Mouse (Mus musculus): ENCODE measurements at regions not wholly inside any gene's neighbourhood (a gene's known extent, or its start where the extent isn't known, plus 50 kb on each side); places are given as distances from the start of the nearest gene placed in this dataset.
A peak's percentile ranks its signal among the peaks of the same experiment; 100 is the strongest.

DNA sequence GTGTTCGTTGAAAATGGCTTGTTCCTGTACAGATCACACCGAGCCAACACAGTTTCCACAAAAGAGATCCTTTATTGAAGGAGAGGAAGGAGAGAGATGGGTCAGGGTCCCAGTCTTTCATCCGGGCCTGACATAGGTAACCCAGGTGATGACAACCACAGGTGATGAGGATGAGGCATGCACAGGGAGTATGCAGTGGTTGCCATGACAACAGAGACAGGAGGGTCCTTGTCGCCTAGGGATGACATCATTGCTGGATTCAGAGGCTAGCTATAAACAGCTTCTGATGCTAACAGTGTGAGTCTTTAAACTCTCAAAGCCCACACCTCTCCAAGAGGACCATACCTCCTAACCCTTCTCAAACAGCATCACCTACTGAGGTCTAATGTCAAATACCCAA, 327.0 kb upstream of the Prox1 start:
- Histone ChIP-seq H3K9me3 (no peaks in the 10 kb centered on the region), H3K27ac (replicated peaks) (no peak overlapping the region), H3K27me3 (no peaks in the 10 kb centered on the region), H3K4me2 (replicated peaks) (no peak overlapping the region), H3K4me1 (no peaks in the 10 kb centered on the region), H3K4me3 (no peak overlapping the region), H3K36me3 (no peaks in the 10 kb centered on the region), H3K9ac (replicated peaks) (no peak overlapping the region)
- ATAC-seq (replicated peaks), result no peak
- WGBS, result 77% methylated on average over 4 of the region's 4 CpGs

DNA sequence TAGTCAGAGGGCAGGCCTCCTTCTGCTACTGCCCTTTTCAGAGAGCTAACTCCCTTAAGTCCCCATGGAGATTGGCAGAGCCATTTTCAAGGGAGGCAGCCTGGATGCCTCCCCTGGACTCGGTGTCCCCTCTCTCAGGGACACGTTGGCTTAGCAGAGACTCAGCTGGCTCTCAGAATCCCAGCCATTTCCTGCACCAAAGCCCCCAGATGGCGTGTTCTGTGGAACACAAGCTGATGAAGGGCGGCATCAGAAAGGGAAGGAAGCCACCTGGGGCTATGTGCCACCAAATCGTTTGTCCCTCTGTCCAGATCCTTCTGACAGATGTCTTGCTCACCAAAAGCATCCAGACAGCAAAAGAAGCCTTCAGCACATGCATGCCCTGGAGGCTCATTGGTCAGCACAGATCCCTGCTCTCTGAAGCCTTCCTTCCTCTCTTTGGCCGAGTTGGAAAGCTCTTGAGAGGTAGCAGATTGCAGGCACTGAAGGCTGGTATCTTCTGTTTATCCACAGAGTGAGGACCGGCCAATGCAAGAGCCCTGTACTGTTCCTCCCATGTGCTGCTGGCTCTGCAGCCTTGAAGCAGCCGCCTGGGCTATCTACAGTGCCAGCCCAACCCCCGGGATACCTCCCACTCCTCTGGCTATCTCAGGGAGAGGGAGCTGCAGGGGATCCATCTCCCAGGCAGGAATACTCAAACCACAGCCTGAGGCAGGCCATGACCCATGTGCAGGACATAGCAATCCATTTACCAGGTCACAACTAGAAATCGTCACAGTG, 325.4 kb upstream of the Prox1 start:
- H3K27me3 ChIP-seq, result no peaks in the 10 kb centered on the region
- H3K4me2 ChIP-seq (replicated peaks), result no peak overlapping the region
- no peak overlapping the region for H3K4me3 ChIP-seq
- WGBS, result 69% methylated on average over 10 of the region's 10 CpGs
- H3K4me1 ChIP-seq, result no peaks in the 10 kb centered on the region
- no peak for ATAC-seq (replicated peaks)
- no peak overlapping the region for H3K27ac ChIP-seq (replicated peaks)
- H3K9me3 ChIP-seq, result no peaks in the 10 kb centered on the region
- no peak overlapping the region for H3K9ac ChIP-seq (replicated peaks)
- H3K36me3 ChIP-seq, result no peaks in the 10 kb centered on the region

DNA sequence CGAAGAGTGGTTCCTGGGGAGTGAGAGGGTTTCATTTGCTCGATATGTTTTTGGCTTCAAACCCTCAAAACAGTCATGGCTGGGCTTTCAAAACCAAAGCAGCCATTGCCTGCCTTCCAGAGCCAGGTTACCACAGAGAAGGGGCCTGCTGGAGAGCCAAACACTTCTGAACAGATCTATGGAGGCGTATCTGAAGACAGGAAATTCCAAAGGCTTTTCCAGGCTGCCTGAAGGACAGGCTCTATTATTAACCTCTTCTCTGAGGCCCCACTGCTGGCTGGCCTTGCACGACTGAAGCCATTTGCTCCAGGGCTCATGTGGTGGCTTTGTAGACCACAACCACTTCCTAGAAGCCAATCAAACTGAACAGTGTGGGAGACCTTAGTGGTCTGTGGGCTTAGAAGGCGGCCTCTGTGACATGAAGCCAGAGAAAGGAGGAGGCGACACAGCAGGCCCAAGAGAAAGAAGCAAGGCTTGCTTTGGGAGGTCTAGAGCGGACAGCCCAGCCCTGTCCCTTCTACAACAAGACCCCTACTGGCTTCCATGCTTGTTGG, 316.1 kb upstream of the Prox1 start:
- no peak overlapping the region for H3K27ac ChIP-seq (replicated peaks)
- H3K4me1 ChIP-seq, result no peaks in the 10 kb centered on the region
- no peaks in the 10 kb centered on the region for H3K27me3 ChIP-seq
- WGBS, result 75% methylated on average over 7 of the region's 7 CpGs
- H3K9me3 ChIP-seq, result no peaks in the 10 kb centered on the region
- H3K4me3 ChIP-seq, result no peak overlapping the region
- H3K9ac ChIP-seq (replicated peaks), result no peak overlapping the region
- ATAC-seq (replicated peaks), result no peak
- H3K36me3 ChIP-seq, result no peaks in the 10 kb centered on the region
- no peak overlapping the region for H3K4me2 ChIP-seq (replicated peaks)

DNA sequence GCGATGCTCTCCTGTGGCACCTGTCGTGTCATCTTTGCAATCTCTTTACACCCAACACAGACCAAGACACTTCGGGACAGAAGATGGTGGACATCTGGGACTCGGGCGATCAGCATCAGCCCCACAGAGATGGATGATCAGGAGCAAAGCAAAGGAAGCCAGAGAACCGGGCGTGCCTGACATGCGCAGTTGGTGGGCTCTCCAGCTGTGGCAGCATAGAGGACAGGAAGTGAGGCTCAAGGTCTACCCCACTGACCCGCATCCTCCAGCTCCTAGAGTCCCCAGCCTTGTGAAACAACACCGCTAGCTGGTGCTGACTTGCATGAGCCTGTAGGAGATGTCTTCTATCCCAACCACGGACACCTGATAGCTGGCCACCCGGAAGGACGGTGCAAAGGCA, 312.9 kb upstream of the Prox1 start:
- Histone ChIP-seq H3K27me3 (no peaks in the 10 kb centered on the region), H3K4me1 (no peaks in the 10 kb centered on the region), H3K36me3 (no peaks in the 10 kb centered on the region), H3K4me2 (replicated peaks) (no peak overlapping the region), H3K9ac (replicated peaks) (no peak overlapping the region), H3K4me3 (no peak overlapping the region), H3K27ac (replicated peaks) (no peak overlapping the region), H3K9me3 (no peaks in the 10 kb centered on the region)
- 91% methylated on average over 13 of the region's 13 CpGs for WGBS
- ATAC-seq (replicated peaks), result no peak

- H3K4me1 ChIP-seq, result no peaks in the 10 kb centered on the region
- no peak overlapping the region for H3K9ac ChIP-seq (replicated peaks)
- no peaks in the 10 kb centered on the region for H3K9me3 ChIP-seq
- no peak overlapping the region for H3K4me2 ChIP-seq (replicated peaks)
- no peak overlapping the region for H3K27ac ChIP-seq (replicated peaks)
- no peak for ATAC-seq (replicated peaks)
- H3K4me3 ChIP-seq, result no peak overlapping the region
- H3K27me3 ChIP-seq, result no peaks in the 10 kb centered on the region
- no peaks in the 10 kb centered on the region for H3K36me3 ChIP-seq
- whole genome bisulfite sequencing, result 77% methylated on average over 11 of the region's 11 CpGs
These were observed 310.6 kb upstream of the Prox1 start for GRCm38 (mm10) chr1:190481071-190481470.

DNA sequence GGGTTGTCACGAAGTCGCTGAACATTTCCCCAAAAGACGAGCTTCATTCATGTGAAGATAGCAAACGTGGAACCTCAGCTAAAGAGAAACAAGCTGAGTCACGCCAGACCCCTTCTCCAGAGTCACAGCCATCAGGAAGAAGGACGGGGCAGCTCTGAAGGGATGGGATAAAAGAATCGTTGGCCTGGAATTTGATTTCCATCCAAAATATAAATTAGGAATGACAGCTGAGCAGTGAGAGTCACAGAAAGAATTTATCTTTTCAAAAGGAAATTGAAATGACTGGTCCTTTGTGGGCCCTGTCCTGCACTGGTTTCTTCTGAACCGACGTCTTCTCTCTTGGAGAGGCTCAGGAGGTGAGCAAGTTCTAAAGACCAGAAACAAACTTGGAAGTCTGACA, 310.1 kb upstream of the Prox1 start:
- ATAC-seq (replicated peaks), result no peak
- H3K4me3 ChIP-seq, result no peak overlapping the region
- H3K9ac ChIP-seq (replicated peaks), result no peak overlapping the region
- H3K27ac ChIP-seq (replicated peaks), result no peak overlapping the region
- no peak overlapping the region for H3K4me2 ChIP-seq (replicated peaks)
- H3K36me3 ChIP-seq, result no peaks in the 10 kb centered on the region
- H3K27me3 ChIP-seq, result no peaks in the 10 kb centered on the region
- WGBS, result 64% methylated on average over 9 of the region's 9 CpGs
- no peaks in the 10 kb centered on the region for H3K4me1 ChIP-seq
- H3K9me3 ChIP-seq, result no peaks in the 10 kb centered on the region

GRCm38 (mm10) chr1:190472761-190473160, 302.2 kb upstream of the Prox1 start:
- Histone ChIP-seq H3K4me2 (replicated peaks) (no peak overlapping the region), H3K36me3 (no peaks in the 10 kb centered on the region), H3K27ac (replicated peaks) (no peak overlapping the region), H3K4me3 (no peak overlapping the region), H3K4me1 (no peaks in the 10 kb centered on the region), H3K27me3 (no peaks in the 10 kb centered on the region), H3K9me3 (no peaks in the 10 kb centered on the region), H3K9ac (replicated peaks) (no peak overlapping the region)
- ATAC-seq (replicated peaks), result no peak
- 89% methylated on average over 8 of the region's 8 CpGs for WGBS

DNA sequence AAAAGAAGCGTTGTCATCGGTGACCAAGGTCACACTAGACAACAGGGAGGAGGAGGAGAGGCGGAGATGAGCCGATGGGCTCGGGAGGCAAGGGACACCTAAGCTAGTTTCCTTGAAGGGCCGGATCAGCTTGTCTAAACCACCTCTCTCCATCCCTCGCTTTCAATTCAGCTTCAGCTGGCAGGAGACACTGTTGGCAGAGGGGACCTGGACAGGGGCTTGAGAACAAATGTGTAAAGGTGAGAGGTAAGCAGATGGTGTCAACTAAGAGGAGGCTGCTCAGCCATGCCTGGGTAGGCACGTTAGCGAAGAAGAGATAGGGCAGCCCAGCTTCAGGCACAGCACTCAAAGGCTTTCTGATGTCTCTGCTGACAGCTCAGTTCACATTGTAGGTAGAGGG, 299.8 kb upstream of the Prox1 start:
- no peaks in the 10 kb centered on the region for H3K9me3 ChIP-seq
- ATAC-seq (replicated peaks), result no peak
- no peak overlapping the region for H3K9ac ChIP-seq (replicated peaks)
- no peak overlapping the region for H3K4me3 ChIP-seq
- WGBS, result 80% methylated on average over 9 of the region's 9 CpGs
- no peaks in the 10 kb centered on the region for H3K36me3 ChIP-seq
- H3K27ac ChIP-seq (replicated peaks), result no peak overlapping the region
- no peak overlapping the region for H3K4me2 ChIP-seq (replicated peaks)
- no peaks in the 10 kb centered on the region for H3K27me3 ChIP-seq
- no peaks in the 10 kb centered on the region for H3K4me1 ChIP-seq

- H3K9ac ChIP-seq (replicated peaks), result no peak overlapping the region
- peak; percentile 29; the same call in 1 of the 2 replicates for ATAC-seq (replicated peaks)
- H3K27ac ChIP-seq (replicated peaks), result no peak overlapping the region
- H3K4me3 ChIP-seq, result no peak overlapping the region
- peaks cover 4% of the 10 kb centered on the region for H3K4me1 ChIP-seq
- no peak overlapping the region for H3K4me2 ChIP-seq (replicated peaks)
- H3K36me3 ChIP-seq, result no peaks in the 10 kb centered on the region
- H3K27me3 ChIP-seq, result no peaks in the 10 kb centered on the region
- WGBS, result 39% methylated on average over 12 of the region's 12 CpGs
- H3K9me3 ChIP-seq, result no peaks in the 10 kb centered on the region
These were observed 287.1 kb upstream of the Prox1 start for GRCm38 (mm10) chr1:190457541-190458061.

GRCm38 (mm10) chr1:190453549-190453948, 283.0 kb upstream of the Prox1 start:
- Histone ChIP-seq H3K9me3 (no peaks in the 10 kb centered on the region), H3K9ac (replicated peaks) (no peak overlapping the region), H3K4me2 (replicated peaks) (no peak overlapping the region), H3K4me3 (no peak overlapping the region), H3K27ac (replicated peaks) (no peak overlapping the region), H3K27me3 (no peaks in the 10 kb centered on the region), H3K4me1 (peaks cover 4% of the 10 kb centered on the region), H3K36me3 (no peaks in the 10 kb centered on the region)
- no peak for ATAC-seq (replicated peaks)
- 91% methylated on average over 10 of the region's 10 CpGs for WGBS

GRCm38 (mm10) chr1:190452115-190452842, 281.8 kb upstream of the Prox1 start:
- no peak overlapping the region for H3K9ac ChIP-seq (replicated peaks)
- ATAC-seq (replicated peaks), result no peak
- H3K27ac ChIP-seq (replicated peaks), result no peak overlapping the region
- H3K27me3 ChIP-seq, result 0 out of 2 replicates have a peak, but pooled peaks cover 3% of the 10 kb centered on the region
- no peaks in the 10 kb centered on the region for H3K9me3 ChIP-seq
- 66% methylated on average over 11 of the region's 11 CpGs for WGBS
- no peak overlapping the region for H3K4me2 ChIP-seq (replicated peaks)
- no peaks in the 10 kb centered on the region for H3K4me1 ChIP-seq
- no peak overlapping the region for H3K4me3 ChIP-seq
- H3K36me3 ChIP-seq, result no peaks in the 10 kb centered on the region

DNA sequence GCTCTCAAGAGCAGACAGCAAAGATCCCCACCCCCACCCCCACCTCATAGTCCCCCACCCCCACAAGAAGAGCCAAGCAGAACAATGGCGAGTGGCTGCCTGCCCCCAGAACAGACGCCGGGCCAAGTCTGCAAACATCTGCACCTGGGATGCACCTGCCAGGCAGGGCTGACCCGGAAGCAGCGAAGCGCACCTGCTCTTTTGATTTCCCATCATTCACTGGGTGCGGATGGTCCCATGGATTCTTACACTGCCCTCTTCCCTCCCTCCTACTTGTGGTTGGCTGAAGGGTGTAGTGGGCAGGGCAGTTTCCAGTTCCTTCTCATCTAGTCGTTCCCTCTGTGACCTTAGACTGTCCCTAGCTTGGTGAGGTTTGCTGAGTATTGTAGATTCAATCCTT, 277.7 kb upstream of the Prox1 start:
- no peak for ATAC-seq (replicated peaks)
- no peaks in the 10 kb centered on the region for H3K36me3 ChIP-seq
- no peak overlapping the region for H3K4me3 ChIP-seq
- WGBS, result 42% methylated on average over 8 of the region's 8 CpGs
- H3K27me3 ChIP-seq, result 0 out of 2 replicates have a peak, but pooled peaks cover 3% of the 10 kb centered on the region
- no peaks in the 10 kb centered on the region for H3K4me1 ChIP-seq
- H3K9ac ChIP-seq (replicated peaks), result no peak overlapping the region
- H3K27ac ChIP-seq (replicated peaks), result no peak overlapping the region
- no peak overlapping the region for H3K4me2 ChIP-seq (replicated peaks)
- no peaks in the 10 kb centered on the region for H3K9me3 ChIP-seq
